Comparison of ENCODE assay signal across 8 mouse cellular contexts in the genomic region with DNA sequence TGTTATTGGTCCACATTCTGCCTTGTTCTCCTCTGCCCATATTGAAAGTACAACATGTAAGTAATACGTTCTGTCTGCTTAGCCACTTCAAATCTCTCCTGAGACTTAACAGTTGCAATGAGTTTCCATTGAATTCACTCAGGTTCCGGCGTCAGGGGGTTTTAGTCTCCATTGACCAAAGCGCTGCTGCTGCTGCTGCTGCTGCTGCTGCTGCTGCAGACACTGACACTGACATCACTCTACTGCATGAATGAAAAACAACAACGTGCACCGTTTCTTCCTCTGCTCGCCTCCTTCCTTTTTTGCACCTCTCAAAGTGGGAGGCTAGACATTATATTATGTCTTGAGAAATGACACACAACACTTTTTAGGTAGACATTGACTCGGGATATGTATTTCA. TPM values are rescaled to one million over a fixed set of nuclear protein-coding genes. Genes with fewer than 3 reads are reported as not detected.
A peak's percentile ranks its signal among the peaks of the same experiment; 100 is the strongest.
DNase-seq lines count a peak whose midpoint lies in the region; ATAC-seq lines count a peak whose summit lies in the region.

No protein-coding gene starts in this region.

- H3K36me3 ChIP-seq in kidney, embryonic 14.5 days (ENCODE audit: control insufficient read depth, insufficient read depth, low read length), result no peaks in the 10 kb centered on the region
- no peaks in the 10 kb centered on the region for H3K36me3 ChIP-seq in hindbrain, embryonic 11.5 days (ENCODE audit: control insufficient read depth, insufficient read depth, low read length)

- 27% methylated on average over 8 of the region's 8 CpGs for WGBS in kidney, embryonic 14.5 days
- WGBS in hindbrain, embryonic 11.5 days, result 20% methylated on average over 8 of the region's 8 CpGs

- peak overlapping the region; percentile 89; the same call in 1 of the 2 replicates for H3K4me3 ChIP-seq in kidney, embryonic 14.5 days (ENCODE audit: low read length)
- peak overlapping the region; percentile 43 for H3K4me3 ChIP-seq in brown adipose tissue, adult 24 weeks (ENCODE audit: insufficient read depth, low read depth, low read length)
- H3K4me3 ChIP-seq in hindbrain, embryonic 11.5 days (ENCODE audit: low read depth, low read length), result peak overlapping the region; percentile 84

- no peaks in the 10 kb centered on the region for H3K27me3 ChIP-seq in kidney, embryonic 14.5 days (ENCODE audit: control insufficient read depth, insufficient read depth, low read length)
- H3K27me3 ChIP-seq in hindbrain, embryonic 11.5 days (ENCODE audit: control insufficient read depth, insufficient read depth, low read length), result no peaks in the 10 kb centered on the region

- no peak for ATAC-seq in kidney, embryonic 14.5 days (ENCODE audit: low FRiP score, low TSS enrichment)
- no peak for ATAC-seq in hindbrain, embryonic 11.5 days (ENCODE audit: low FRiP score)

- peak overlapping the region; percentile 63 for H3K4me2 ChIP-seq in kidney, embryonic 14.5 days (replicated peaks; ENCODE audit: low read depth, low read length)
- H3K4me2 ChIP-seq in hindbrain, embryonic 11.5 days (replicated peaks; ENCODE audit: low read depth, low read length), result peak overlapping the region; percentile 72

- H3K9me3 ChIP-seq in kidney, embryonic 14.5 days (ENCODE audit: control insufficient read depth, low read length), result no peaks in the 10 kb centered on the region
- no peaks in the 10 kb centered on the region for H3K9me3 ChIP-seq in hindbrain, embryonic 11.5 days (ENCODE audit: control insufficient read depth, low read length)

- no peak for DNase-seq in kidney, adult 9 months
- DNase-seq in hindbrain, embryonic 11.5 days (ENCODE audit: low spot score), result peak; percentile 48
- peak; percentile 13 for DNase-seq in natural killer cell, adult 2 months (ENCODE audit: low spot score in 2 of 2)
- DNase-seq in left cerebral cortex, adult 18-20 months (ENCODE audit: low spot score in 2 of 2), result no peak
- no peak for DNase-seq in ovary, adult 18-20 months (ENCODE audit: low spot score)
- no peak for DNase-seq in layer of hippocampus, adult 9-10 months (ENCODE audit: low spot score)

- H3K27ac ChIP-seq in kidney, embryonic 14.5 days (ENCODE audit: low read depth, low read length), result no peak overlapping the region
- H3K27ac ChIP-seq in brown adipose tissue, adult 24 weeks (replicated peaks; ENCODE audit: low read depth, low read length), result no peak overlapping the region
- no peak overlapping the region for H3K27ac ChIP-seq in hindbrain, embryonic 11.5 days (ENCODE audit: low read depth, low read length)

- H3K4me1 ChIP-seq in kidney, embryonic 14.5 days (ENCODE audit: control insufficient read depth, insufficient read depth, low read length), result peaks cover 9% of the 10 kb centered on the region
- H3K4me1 ChIP-seq in brown adipose tissue, adult 24 weeks (ENCODE audit: control insufficient read depth, insufficient read depth, insufficient read length, low read length), result peaks cover 3% of the 10 kb centered on the region
- H3K4me1 ChIP-seq in hindbrain, embryonic 11.5 days (replicated peaks; ENCODE audit: control insufficient read depth, insufficient read depth, low read length), result no peaks in the 10 kb centered on the region

- H3K9ac ChIP-seq in kidney, embryonic 14.5 days (ENCODE audit: low read depth, low read length), result 0 out of 2 replicates have a peak overlapping the region, but pooled peaks have one; percentile 31
- peak overlapping the region; percentile 40 for H3K9ac ChIP-seq in hindbrain, embryonic 11.5 days (ENCODE audit: low read depth, low read length)

RNA-seq across cellular contexts. Expression of gene Glcci1, which starts 3.0 kb away (rescaled TPM):
- 16.1 and 17.6 TPM in 2 replicates for polyA plus RNA-seq in kidney, embryonic 14.5 days (2014; fragmentation: Nextera tagmentation; extraction: Ambion mirVana)
- polyA plus RNA-seq in brown adipose tissue, adult 24 weeks (2012; ENCODE audit: insufficient read depth, insufficient read length, missing spikeins), result 2.6 and 5.2 TPM in 2 replicates
- polyA plus RNA-seq in hindbrain, embryonic 11.5 days (2014; fragmentation: Nextera tagmentation; extraction: Ambion mirVana), result 15.1 and 17.2 TPM in 2 replicates
- total RNA-seq in left cerebral cortex, adult 18-20 months (2021), result 100 to 1,000 TPM; 175 to 183 TPM

Comparison
In these comparisons a context has a peak if more than half of its experiments do, and no peak if none do; other contexts are left out.
1. DNase-seq: peak in hindbrain, embryonic 11.5 days (single experiment) and natural killer cell, adult 2 months (2 of 2); none in kidney, adult 9 months (single experiment), left cerebral cortex, adult 18-20 months (0 of 2), ovary, adult 18-20 months (single experiment) and layer of hippocampus, adult 9-10 months (single experiment).
2. Peak in every context shown above with its lines, with median percentiles within 50 percentile points of each other: H3K4me3 ChIP-seq.